Mouse (Mus musculus): Measurements from ENCODE around the gene Rgs7. TPM values are rescaled to one million over a fixed set of nuclear protein-coding genes. Genes with fewer than 3 reads are reported as not detected.

The Rgs7 gene
- polyA plus RNA-seq, 1 experiment from 2014 or later, result 24.8 TPM

DNA sequence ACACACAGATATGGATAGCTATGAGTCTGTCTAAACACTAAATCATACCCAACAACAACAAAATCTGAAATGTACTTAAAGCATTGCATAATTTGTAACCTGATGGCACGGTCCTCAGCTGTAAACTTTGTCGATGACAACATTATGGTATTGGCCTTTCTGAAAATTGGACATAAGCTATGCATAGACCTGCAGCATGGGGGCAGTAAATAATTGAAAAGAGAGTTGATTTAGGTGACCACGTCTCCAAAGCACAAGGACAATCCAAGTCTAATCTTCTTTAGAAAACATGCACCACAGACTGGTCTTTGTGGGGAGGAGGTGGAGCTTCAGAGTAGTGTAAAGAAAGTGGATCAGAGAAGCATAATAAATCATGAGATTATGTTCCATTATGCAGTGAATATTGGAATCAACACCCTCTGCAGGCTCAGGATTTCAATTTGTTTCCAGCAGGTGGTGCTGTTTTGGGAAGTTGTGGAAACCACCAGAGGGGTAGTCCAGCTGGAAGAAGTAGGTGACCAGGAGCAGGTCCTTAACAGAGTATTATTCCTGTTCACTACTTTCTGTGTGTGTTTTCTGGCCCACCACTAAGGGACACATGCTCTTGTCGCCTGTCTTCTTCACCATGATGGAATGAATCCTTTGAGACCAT, 373.3 kb downstream of the Rgs7 start:
- 64% methylated on average over 4 of the region's 4 CpGs for WGBS
- Histone ChIP-seq H3K27ac (ENCODE audit: low read length) (no peak overlapping the region), H3K4me2 (ENCODE audit: low read length) (no peak overlapping the region), H3K4me1 (replicated peaks; ENCODE audit: control insufficient read depth, insufficient read depth, low read length) (no peaks in the 10 kb centered on the region), H3K9me3 (ENCODE audit: control insufficient read depth, low read length) (no peaks in the 10 kb centered on the region), H3K9ac (replicated peaks; ENCODE audit: low read depth, low read length) (no peak overlapping the region), H3K27me3 (replicated peaks; ENCODE audit: control insufficient read depth, insufficient read depth, low read length) (0 out of 2 replicates have a peak, but pooled peaks cover 4% of the 10 kb centered on the region), H3K36me3 (ENCODE audit: control insufficient read depth, insufficient read depth) (no peaks in the 10 kb centered on the region), H3K4me3 (replicated peaks; ENCODE audit: low read length) (no peak overlapping the region)
- no peak for ATAC-seq

DNA sequence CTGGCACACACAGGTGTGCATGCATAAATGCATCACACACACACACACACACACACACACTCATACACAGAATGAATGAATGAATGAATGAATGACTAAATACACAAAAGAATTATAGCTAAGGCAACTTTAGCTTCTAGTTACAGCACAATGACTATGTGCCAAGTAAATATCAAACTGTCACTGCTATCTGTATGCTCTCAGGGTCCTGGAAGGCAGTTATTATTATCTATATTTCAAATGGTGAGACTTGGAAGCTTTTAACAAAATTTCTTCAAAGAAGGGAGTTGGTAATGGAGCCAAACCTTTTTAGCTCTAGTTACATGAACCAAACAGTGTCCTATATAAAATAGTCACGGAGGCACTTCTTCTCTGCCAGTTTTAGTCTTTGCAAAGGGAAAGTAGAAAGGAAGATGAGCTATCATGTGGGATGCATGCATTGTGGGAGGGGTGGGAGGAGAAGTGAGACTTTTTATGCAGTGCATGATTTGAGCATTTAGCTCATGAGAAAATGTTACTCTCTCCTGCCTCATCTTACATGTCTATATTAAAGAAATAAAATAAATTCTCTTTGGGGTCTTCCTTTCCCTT, 383.9 kb downstream of the Rgs7 start:
- H3K4me2 ChIP-seq (ENCODE audit: low read length), result no peak overlapping the region
- no peak overlapping the region for H3K9ac ChIP-seq (replicated peaks; ENCODE audit: low read depth, low read length)
- 78% methylated on average over 1 of the region's 1 CpGs for WGBS
- no peak for ATAC-seq
- no peaks in the 10 kb centered on the region for H3K9me3 ChIP-seq (ENCODE audit: control insufficient read depth, low read length)
- H3K36me3 ChIP-seq (ENCODE audit: control insufficient read depth, insufficient read depth), result no peaks in the 10 kb centered on the region
- H3K4me3 ChIP-seq (replicated peaks; ENCODE audit: low read length), result no peak overlapping the region
- no peak overlapping the region for H3K27ac ChIP-seq (ENCODE audit: low read length)
- no peaks in the 10 kb centered on the region for H3K27me3 ChIP-seq (replicated peaks; ENCODE audit: control insufficient read depth, insufficient read depth, low read length)
- H3K4me1 ChIP-seq (replicated peaks; ENCODE audit: control insufficient read depth, insufficient read depth, low read length), result no peaks in the 10 kb centered on the region; the same call in 1 of the 2 replicates

DNA sequence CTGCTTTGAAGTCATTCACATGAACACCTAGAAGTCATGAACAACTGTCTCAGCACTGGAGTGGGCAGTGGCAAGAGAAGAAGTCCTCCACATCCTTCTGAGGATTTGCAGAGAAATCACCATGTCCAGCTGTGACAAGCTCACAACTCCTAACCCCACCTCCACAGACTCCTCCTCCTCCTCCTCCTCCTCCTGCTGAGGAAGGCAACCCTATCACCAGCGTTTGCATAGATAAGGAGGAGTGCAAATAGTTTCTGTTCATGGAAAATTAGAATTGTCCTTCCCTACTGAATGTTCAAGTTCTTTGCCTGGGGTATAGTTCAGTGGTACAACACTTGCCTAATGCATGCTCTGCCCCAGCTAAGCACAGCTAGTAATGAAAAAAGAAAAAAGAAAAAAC, 386.0 kb downstream of the Rgs7 start:
- H3K4me2 ChIP-seq (ENCODE audit: low read length), result no peak overlapping the region
- 71% methylated on average over 1 of the region's 1 CpGs for WGBS

DNA sequence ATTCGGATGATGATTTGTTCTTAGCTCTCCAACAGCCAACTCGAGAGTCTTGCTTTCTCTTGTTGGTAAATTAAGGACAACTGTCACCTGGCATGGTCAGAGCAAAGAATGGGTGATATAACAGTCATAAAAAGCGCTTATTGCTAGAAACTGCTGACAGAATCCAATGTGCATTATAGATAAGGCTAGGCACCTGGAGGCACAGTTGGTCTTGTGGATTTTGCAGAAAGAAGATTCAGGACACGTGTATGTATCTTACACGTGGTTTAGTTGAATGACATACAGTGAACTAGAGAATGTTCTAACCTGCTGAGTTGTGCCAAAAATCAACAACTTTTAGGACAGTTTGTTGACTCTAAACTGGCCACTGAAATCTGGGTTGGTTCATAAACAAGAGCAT, 386.9 kb downstream of the Rgs7 start:
- no peak overlapping the region for H3K9ac ChIP-seq (replicated peaks; ENCODE audit: low read depth, low read length)
- H3K36me3 ChIP-seq (ENCODE audit: control insufficient read depth, insufficient read depth), result no peaks in the 10 kb centered on the region
- WGBS, result 89% methylated on average over 5 of the region's 5 CpGs
- H3K4me1 ChIP-seq (replicated peaks; ENCODE audit: control insufficient read depth, insufficient read depth, low read length), result no peaks in the 10 kb centered on the region; the same call in 1 of the 2 replicates
- H3K4me3 ChIP-seq (replicated peaks; ENCODE audit: low read length), result no peak overlapping the region
- no peak for ATAC-seq
- H3K27me3 ChIP-seq (replicated peaks; ENCODE audit: control insufficient read depth, insufficient read depth, low read length), result no peaks in the 10 kb centered on the region
- no peaks in the 10 kb centered on the region for H3K9me3 ChIP-seq (ENCODE audit: control insufficient read depth, low read length)
- no peak overlapping the region for H3K4me2 ChIP-seq (ENCODE audit: low read length)
- no peak overlapping the region for H3K27ac ChIP-seq (ENCODE audit: low read length)

More for the DNA sequence above, 386.0 kb downstream of the Rgs7 start:
- H3K27ac ChIP-seq (ENCODE audit: low read length), result no peak overlapping the region
- no peaks in the 10 kb centered on the region; the same call in 1 of the 2 replicates for H3K4me1 ChIP-seq (replicated peaks; ENCODE audit: control insufficient read depth, insufficient read depth, low read length)
- ATAC-seq, result no peak
- no peaks in the 10 kb centered on the region for H3K36me3 ChIP-seq (ENCODE audit: control insufficient read depth, insufficient read depth)
- H3K9me3 ChIP-seq (ENCODE audit: control insufficient read depth, low read length), result no peaks in the 10 kb centered on the region
- no peak overlapping the region for H3K9ac ChIP-seq (replicated peaks; ENCODE audit: low read depth, low read length)
- H3K27me3 ChIP-seq (replicated peaks; ENCODE audit: control insufficient read depth, insufficient read depth, low read length), result no peaks in the 10 kb centered on the region
- H3K4me3 ChIP-seq (replicated peaks; ENCODE audit: low read length), result no peak overlapping the region

DNA sequence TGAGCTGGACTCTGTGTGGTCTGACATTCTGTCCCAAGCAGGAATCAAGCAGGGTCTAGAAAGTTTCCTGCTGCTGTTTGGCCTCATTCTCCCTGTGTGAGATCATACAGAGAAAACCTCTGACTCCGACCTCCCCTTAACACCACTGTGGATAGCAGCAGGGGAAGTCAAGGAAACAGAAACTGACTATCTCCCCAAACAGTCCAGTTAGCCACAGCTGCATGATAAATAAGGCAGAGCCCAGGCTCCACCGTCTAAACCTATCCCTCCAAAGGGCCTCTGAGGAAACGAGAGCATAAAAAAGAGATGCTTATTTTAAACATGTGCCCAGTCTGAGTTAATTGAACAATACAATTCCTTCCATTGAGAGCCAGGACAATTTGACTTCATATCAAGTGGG, 395.3 kb downstream of the Rgs7 start:
- H3K4me2 ChIP-seq (ENCODE audit: low read length), result no peak overlapping the region
- no peaks in the 10 kb centered on the region for H3K9me3 ChIP-seq (ENCODE audit: control insufficient read depth, low read length)
- H3K4me1 ChIP-seq (replicated peaks; ENCODE audit: control insufficient read depth, insufficient read depth, low read length), result no peaks in the 10 kb centered on the region
- no peak overlapping the region for H3K27ac ChIP-seq (ENCODE audit: low read length)
- H3K9ac ChIP-seq (replicated peaks; ENCODE audit: low read depth, low read length), result no peak overlapping the region
- no peak overlapping the region for H3K4me3 ChIP-seq (replicated peaks; ENCODE audit: low read length)
- H3K36me3 ChIP-seq (ENCODE audit: control insufficient read depth, insufficient read depth), result no peaks in the 10 kb centered on the region
- H3K27me3 ChIP-seq (replicated peaks; ENCODE audit: control insufficient read depth, insufficient read depth, low read length), result no peaks in the 10 kb centered on the region
- 24% methylated on average over 3 of the region's 3 CpGs for WGBS
- ATAC-seq, result no peak

DNA sequence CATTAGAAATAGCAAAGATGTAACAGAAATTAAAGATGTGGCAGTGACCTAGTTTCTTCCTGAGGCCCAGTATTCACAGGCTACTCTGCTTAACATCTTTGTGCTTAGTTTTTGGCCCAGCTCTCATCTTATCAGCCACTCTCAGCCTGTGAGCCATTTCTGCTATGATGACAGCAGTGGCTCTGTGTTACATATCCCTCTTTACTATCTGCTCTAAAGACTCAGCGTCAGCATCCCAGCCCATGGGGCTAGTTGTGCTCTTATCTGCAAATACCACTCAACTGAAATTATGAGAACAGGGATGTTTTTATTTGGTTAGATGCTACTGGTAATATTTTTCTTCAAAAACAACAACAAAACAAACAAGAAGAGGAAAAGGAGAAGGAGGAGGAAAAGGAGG, 410.2 kb downstream of the Rgs7 start:
- Histone ChIP-seq H3K36me3 (ENCODE audit: control insufficient read depth, insufficient read depth) (no peaks in the 10 kb centered on the region), H3K9me3 (ENCODE audit: control insufficient read depth, low read length) (no peaks in the 10 kb centered on the region), H3K4me3 (replicated peaks; ENCODE audit: low read length) (no peak overlapping the region), H3K27me3 (replicated peaks; ENCODE audit: control insufficient read depth, insufficient read depth, low read length) (no peaks in the 10 kb centered on the region), H3K4me1 (replicated peaks; ENCODE audit: control insufficient read depth, insufficient read depth, low read length) (no peaks in the 10 kb centered on the region), H3K27ac (ENCODE audit: low read length) (no peak overlapping the region), H3K9ac (replicated peaks; ENCODE audit: low read depth, low read length) (no peak overlapping the region), H3K4me2 (ENCODE audit: low read length) (no peak overlapping the region)
- 98% methylated on average over 1 of the region's 1 CpGs for WGBS
- no peak for ATAC-seq

DNA sequence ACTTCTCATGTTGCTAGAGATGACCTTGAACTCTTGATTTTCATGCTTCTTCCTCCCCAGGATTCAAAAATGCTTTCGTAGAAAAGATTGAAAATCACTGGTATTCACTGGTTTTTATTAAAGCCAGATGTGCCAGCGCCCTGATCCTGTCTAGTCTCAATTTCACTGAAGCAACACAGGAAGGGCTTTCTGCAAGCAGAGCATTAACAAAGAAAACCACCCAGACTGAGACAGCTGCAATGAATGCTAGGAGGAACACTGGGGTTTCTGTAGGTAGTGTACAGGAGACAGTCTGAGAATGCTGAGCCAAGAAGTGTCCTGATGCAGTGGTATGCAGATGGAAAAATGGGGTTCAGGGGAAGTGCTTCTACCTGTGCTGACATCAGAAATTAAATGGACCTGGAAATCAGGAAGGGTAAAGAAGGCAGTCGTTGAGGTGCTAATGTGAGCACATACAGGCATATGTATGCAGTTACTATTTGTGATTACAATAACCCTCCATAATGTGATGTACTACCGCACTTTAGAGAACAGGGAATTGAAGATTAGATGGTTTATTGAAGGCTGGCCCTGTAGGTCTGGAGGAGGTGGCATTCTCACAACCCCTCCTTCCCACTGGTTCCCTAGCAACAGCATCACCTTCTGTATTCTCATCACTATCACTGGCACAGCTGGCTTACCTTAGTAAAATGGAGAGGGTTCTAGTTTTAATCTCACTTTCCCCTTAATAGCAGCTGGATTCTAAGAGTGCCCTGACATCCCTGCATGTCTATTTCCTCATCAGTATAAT, 412.3 kb downstream of the Rgs7 start:
- WGBS, result 86% methylated on average over 4 of the region's 4 CpGs
- H3K9ac ChIP-seq (replicated peaks; ENCODE audit: low read depth, low read length), result no peak overlapping the region
- no peak overlapping the region for H3K4me3 ChIP-seq (replicated peaks; ENCODE audit: low read length)
- no peaks in the 10 kb centered on the region for H3K4me1 ChIP-seq (replicated peaks; ENCODE audit: control insufficient read depth, insufficient read depth, low read length)
- H3K9me3 ChIP-seq (ENCODE audit: control insufficient read depth, low read length), result no peaks in the 10 kb centered on the region
- no peak overlapping the region for H3K4me2 ChIP-seq (ENCODE audit: low read length)
- no peaks in the 10 kb centered on the region for H3K36me3 ChIP-seq (ENCODE audit: control insufficient read depth, insufficient read depth)
- ATAC-seq, result no peak
- no peaks in the 10 kb centered on the region for H3K27me3 ChIP-seq (replicated peaks; ENCODE audit: control insufficient read depth, insufficient read depth, low read length)
- no peak overlapping the region for H3K27ac ChIP-seq (ENCODE audit: low read length)

DNA sequence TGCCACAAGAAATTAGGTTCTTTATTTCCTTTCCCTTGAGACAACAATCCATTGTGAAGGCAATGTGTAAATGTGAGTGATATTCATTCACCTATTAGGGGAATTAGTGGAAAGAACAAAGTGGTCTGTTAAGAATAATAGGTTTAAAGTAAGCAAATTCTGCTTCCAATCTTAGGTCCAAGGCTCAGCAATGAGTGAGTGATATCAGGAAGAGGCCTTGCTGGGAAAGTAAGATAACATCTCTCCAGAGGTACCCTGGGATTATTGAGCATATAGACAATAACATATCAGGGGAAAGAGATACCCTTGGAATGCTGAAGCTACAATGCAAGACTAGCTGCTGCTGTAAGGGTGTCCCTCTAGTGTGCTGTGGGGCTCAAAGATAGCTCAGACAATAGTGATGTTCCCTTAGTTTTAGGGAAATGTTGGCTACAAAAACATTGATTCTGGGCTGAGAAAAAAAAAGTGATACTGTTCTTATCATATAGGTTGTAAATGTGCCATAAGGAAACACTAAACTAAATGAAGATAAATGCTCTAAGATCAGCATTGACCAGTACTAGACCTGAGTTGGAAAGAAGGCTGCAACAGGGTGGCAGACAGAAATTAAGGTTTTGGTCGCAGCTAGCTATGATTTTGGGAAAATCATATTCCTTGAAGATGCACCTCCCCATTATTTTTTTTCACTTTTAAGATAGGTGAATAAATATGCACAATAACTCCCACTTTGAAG, 418.6 kb downstream of the Rgs7 start:
- no peaks in the 10 kb centered on the region for H3K9me3 ChIP-seq (ENCODE audit: control insufficient read depth, low read length)
- ATAC-seq, result no peak
- no peaks in the 10 kb centered on the region for H3K36me3 ChIP-seq (ENCODE audit: control insufficient read depth, insufficient read depth)
- 100% methylated on average over 1 of the region's 1 CpGs for WGBS
- no peak overlapping the region for H3K9ac ChIP-seq (replicated peaks; ENCODE audit: low read depth, low read length)
- no peaks in the 10 kb centered on the region for H3K4me1 ChIP-seq (replicated peaks; ENCODE audit: control insufficient read depth, insufficient read depth, low read length)
- H3K27me3 ChIP-seq (replicated peaks; ENCODE audit: control insufficient read depth, insufficient read depth, low read length), result no peaks in the 10 kb centered on the region
- no peak overlapping the region for H3K4me2 ChIP-seq (ENCODE audit: low read length)
- H3K27ac ChIP-seq (ENCODE audit: low read length), result no peak overlapping the region
- no peak overlapping the region for H3K4me3 ChIP-seq (replicated peaks; ENCODE audit: low read length)

DNA sequence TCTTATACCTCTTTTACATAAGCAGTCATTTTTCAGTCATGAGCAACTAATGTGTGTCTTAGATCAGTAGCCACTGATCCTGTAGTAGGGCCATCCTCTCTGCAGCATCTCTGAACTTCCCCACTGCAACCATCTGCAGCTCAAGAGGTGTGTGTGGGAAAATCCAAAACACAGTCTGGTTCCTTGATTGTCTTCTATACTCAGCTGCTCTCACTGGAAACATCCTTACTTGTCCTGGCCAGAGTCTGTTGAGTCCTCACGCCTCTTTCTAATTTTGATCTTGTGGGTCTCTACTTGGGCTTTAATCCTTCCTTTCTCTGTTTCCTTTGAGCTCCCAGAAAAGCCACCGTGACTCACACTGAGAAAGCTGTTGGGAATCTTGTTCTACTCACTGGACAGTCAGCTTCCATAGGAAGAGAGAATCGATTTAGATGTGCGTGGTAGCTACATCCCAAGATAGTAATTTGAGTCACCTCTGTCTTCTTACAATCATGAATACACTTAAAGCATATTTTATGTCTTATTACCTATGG, 422.5 kb downstream of the Rgs7 start:
- Histone ChIP-seq H3K27ac (ENCODE audit: low read length) (no peak overlapping the region), H3K4me3 (replicated peaks; ENCODE audit: low read length) (no peak overlapping the region), H3K27me3 (replicated peaks; ENCODE audit: control insufficient read depth, insufficient read depth, low read length) (no peaks in the 10 kb centered on the region), H3K36me3 (ENCODE audit: control insufficient read depth, insufficient read depth) (no peaks in the 10 kb centered on the region), H3K4me2 (ENCODE audit: low read length) (no peak overlapping the region), H3K9ac (replicated peaks; ENCODE audit: low read depth, low read length) (no peak overlapping the region), H3K9me3 (ENCODE audit: control insufficient read depth, low read length) (no peaks in the 10 kb centered on the region), H3K4me1 (replicated peaks; ENCODE audit: control insufficient read depth, insufficient read depth, low read length) (no peaks in the 10 kb centered on the region)
- no peak for ATAC-seq
- 75% methylated on average over 4 of the region's 4 CpGs for WGBS
